Mouse (Mus musculus) ES-Bruce4 (cell line): ENCODE data around the gene Sap18. TPM values are rescaled to one million over a fixed set of nuclear protein-coding genes. Genes with fewer than 3 reads are reported as not detected.
"Not testable (repeated sequence)": the region's sequence is repeated elsewhere in the genome, so short reads cannot be mapped to it uniquely, and the experiment has no call there.

Experiments used
- H3K27ac ChIP-seq: 2 replicates; pipeline ENCODE4 v1.5.1; 2012; ENCODE audit warnings: low read length, inconsistent platforms; ENCODE audit not compliant: insufficient read depth
- H3K27me3 ChIP-seq: 2 replicates; pipeline ENCODE4 v1.6.1; 2012; ENCODE audit warnings: mild to moderate bottlenecking, low read length, inconsistent platforms; ENCODE audit not compliant: control insufficient read depth, poor library complexity, insufficient read depth, severe bottlenecking
- H3K36me3 ChIP-seq: 2 replicates; pipeline ENCODE4 v1.6.1; 2012; ENCODE audit warnings: inconsistent platforms, mild to moderate bottlenecking, low read length, moderate library complexity; ENCODE audit not compliant: control insufficient read depth, poor library complexity, insufficient read depth, severe bottlenecking
- H3K4me1 ChIP-seq: one replicate; pipeline ENCODE4 v1.8.1; 2011; ENCODE audit warnings: low read length; ENCODE audit not compliant: control insufficient read depth, insufficient read depth
- H3K4me3 ChIP-seq: 2 replicates; pipeline ENCODE4 v1.5.1; 2011; ENCODE audit warnings: low read depth, mild to moderate bottlenecking, low read length
- H3K9ac ChIP-seq: 2 replicates; pipeline ENCODE4 v1.6.1; 2012; ENCODE audit warnings: low read depth, mild to moderate bottlenecking, inconsistent platforms; ENCODE audit not compliant: poor library complexity, severe bottlenecking
- H3K9me3 ChIP-seq: replicated peaks from 2 replicates; pipeline ENCODE4 v1.6.1; 2012; ENCODE audit warnings: mild to moderate bottlenecking, low read length, inconsistent platforms; ENCODE audit not compliant: control insufficient read depth, poor library complexity, insufficient read depth, severe bottlenecking
- CTCF ChIP-seq: IDR thresholded peaks from one replicate; pipeline ENCODE4 v1.8.1; 2011; ENCODE audit warnings: low read depth, low read length
- EP300 ChIP-seq: IDR thresholded peaks from 2 replicates; pipeline ENCODE4 v1.6.1; 2011; ENCODE audit warnings: low read depth, low read length; ENCODE audit not compliant: insufficient read depth
- POLR2A ChIP-seq: IDR thresholded peaks from one replicate; pipeline ENCODE4 v1.8.1; 2011; ENCODE audit warnings: low read length; ENCODE audit not compliant: insufficient read depth
- polyA plus RNA-seq: library from polyadenylated mRNA; stranded (reverse); fragments of >200 nt; gene quantifications from 2 replicates; pipeline ENCODE4 v1.2.4, GENCODE M21; 2011; ENCODE audit warnings: low read depth; ENCODE audit not compliant: missing spikeins, insufficient read depth, insufficient read length

The Sap18 gene
- polyA plus RNA-seq, 1 experiment: 76.9 TPM

GRCm38 (mm10) chr14:57844535-57844934 lies 46.6 kb downstream of the Sap18 start:
- Histone ChIP-seq H3K36me3 (peaks cover 9% of the 10 kb centered on the region), H3K9ac (no peak overlapping the region), H3K4me1 (no peaks in the 10 kb centered on the region), H3K4me3 (no peak overlapping the region), H3K9me3 (no peaks in the 10 kb centered on the region), H3K27me3 (no peaks in the 10 kb centered on the region), H3K27ac (no peak overlapping the region)
- TF ChIP-seq CTCF: no peak
- no peak for TF ChIP-seq EP300
- no peak for TF ChIP-seq POLR2A

- not testable (repeated sequence) for H3K36me3 ChIP-seq, H3K4me1 ChIP-seq, H3K4me3 ChIP-seq, H3K27me3 ChIP-seq, H3K9me3 ChIP-seq
- Histone ChIP-seq H3K9ac (0 out of 2 replicates have a peak overlapping the region, but pooled peaks have one; percentile 21), H3K27ac (peak overlapping the region; percentile 95)
- TF ChIP-seq EP300: peak; percentile 62; the same call in 1 of the 2 replicates
Measured at GRCm38 (mm10) chr14:57848061-57848460, 50.1 kb downstream of the Sap18 start.

GRCm38 (mm10) chr14:57848646-57849045 lies 50.7 kb downstream of the Sap18 start:
- no peaks in the 10 kb centered on the region for H3K36me3 ChIP-seq
- no peak overlapping the region for H3K4me3 ChIP-seq
- TF ChIP-seq EP300: no peak
- TF ChIP-seq CTCF: no peak
- no peak for TF ChIP-seq POLR2A
- H3K4me1 ChIP-seq: peaks cover 6% of the 10 kb centered on the region
- H3K9ac ChIP-seq: 0 out of 2 replicates have a peak overlapping the region, but pooled peaks have one; percentile 21
- H3K9me3 ChIP-seq: no peaks in the 10 kb centered on the region
- no peaks in the 10 kb centered on the region for H3K27me3 ChIP-seq
- peak overlapping the region; percentile 95 for H3K27ac ChIP-seq

GRCm38 (mm10) chr14:57850330-57850729 lies 52.4 kb downstream of the Sap18 start:
- Histone ChIP-seq H3K9ac (peak overlapping the region; percentile 40; the same call in 1 of the 2 replicates), H3K27me3 (no peaks in the 10 kb centered on the region), H3K9me3 (no peaks in the 10 kb centered on the region), H3K4me1 (peaks cover 8% of the 10 kb centered on the region), H3K36me3 (no peaks in the 10 kb centered on the region), H3K4me3 (no peak overlapping the region), H3K27ac (peak overlapping the region; percentile 84)
- no peak for TF ChIP-seq POLR2A
- TF ChIP-seq EP300: no peak
- TF ChIP-seq CTCF: no peak

- no peaks in the 10 kb centered on the region for H3K9me3 ChIP-seq
- no peak overlapping the region for H3K4me3 ChIP-seq
- TF ChIP-seq POLR2A: no peak
- no peak for TF ChIP-seq CTCF
- TF ChIP-seq EP300: no peak
- H3K27me3 ChIP-seq: no peaks in the 10 kb centered on the region
- no peak overlapping the region for H3K9ac ChIP-seq
- peaks cover 8% of the 10 kb centered on the region for H3K4me1 ChIP-seq
- peak overlapping the region; percentile 89 for H3K27ac ChIP-seq
- no peaks in the 10 kb centered on the region for H3K36me3 ChIP-seq
Measured at GRCm38 (mm10) chr14:57852961-57853360, 55.0 kb downstream of the Sap18 start.

GRCm38 (mm10) chr14:57856037-57856436 lies 58.1 kb downstream of the Sap18 start:
- H3K9ac ChIP-seq, H3K27me3 ChIP-seq, H3K9me3 ChIP-seq, H3K27ac ChIP-seq, H3K4me3 ChIP-seq, H3K36me3 ChIP-seq, H3K4me1 ChIP-seq: not testable (repeated sequence)

Other genes with a start within 250 kb of the Sap18 start
- gene Eef1akmt1, start 226.6 kb upstream of the Sap18 start, polyA plus RNA-seq: 26.4 and 28.9 TPM in 2 replicates
- 64.0 and 64.1 TPM in 2 replicates for gene Xpo4, start 132.8 kb upstream of the Sap18 start, polyA plus RNA-seq
- gene Gm49361, start 52.1 kb upstream of the Sap18 start, polyA plus RNA-seq: not detected in 2 replicates
- gene Lats2, start 39.8 kb upstream of the Sap18 start, polyA plus RNA-seq: 18.4 and 26.1 TPM in 2 replicates
- gene Ska3, start 28.0 kb downstream of the Sap18 start, polyA plus RNA-seq: 51.8 and 64.1 TPM in 2 replicates
- gene Mrpl57, start 28.1 kb downstream of the Sap18 start, polyA plus RNA-seq: 72.3 and 76.0 TPM in 2 replicates
- gene Zdhhc20, start 92.1 kb downstream of the Sap18 start, polyA plus RNA-seq: 42.0 and 51.5 TPM in 2 replicates
- 31.2 and 36.2 TPM in 2 replicates for gene Micu2, start 201.1 kb downstream of the Sap18 start, polyA plus RNA-seq